Mouse (Mus musculus) lung, postnatal 14 days (tissue): ENCODE results near the gene Aldh1a1.

Source experiments
- DNase-seq: peaks from one replicate; pipeline ENCODE4 v3.0.0; 2021

Aldh1a1 gene

GRCm38 (mm10) chr19:20654141-20654873 lies 161.8 kb downstream of the Aldh1a1 start:
- no peak for DNase-seq

GRCm38 (mm10) chr19:20677697-20678355 lies 185.3 kb downstream of the Aldh1a1 start:
- DNase-seq = no peak
